Mouse (Mus musculus) right cerebral cortex, postnatal 14 days (tissue): ENCODE measurements at regions not wholly inside any gene's neighbourhood (a gene's known extent, or its start where the extent isn't known, plus 50 kb on each side); places are given as distances from the start of the nearest gene placed in this dataset.

Experiments
- DNase-seq: peaks from one replicate; pipeline ENCODE4 v3.0.0; 2022

DNA sequence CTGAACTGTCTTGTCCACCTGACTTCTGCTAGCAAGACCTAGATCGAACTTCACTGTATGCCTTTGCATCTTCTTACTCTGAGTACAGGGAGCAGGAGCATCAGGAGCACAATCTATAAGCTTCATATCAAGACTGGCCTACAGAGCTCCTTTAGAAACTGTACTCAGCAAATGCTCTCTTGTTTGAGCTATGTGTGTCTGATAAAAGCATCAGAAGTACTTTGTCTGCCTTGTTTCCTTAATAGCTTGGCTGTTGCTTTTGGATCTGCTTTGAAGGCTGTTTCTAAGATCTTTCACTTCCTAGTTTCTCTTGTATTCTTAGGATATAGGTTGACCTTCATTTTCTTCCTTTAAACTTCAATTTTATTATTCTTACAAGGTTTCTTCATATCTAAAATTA lies 175.3 kb upstream of the Cypt12 start:
- DNase-seq, result no peak

DNA sequence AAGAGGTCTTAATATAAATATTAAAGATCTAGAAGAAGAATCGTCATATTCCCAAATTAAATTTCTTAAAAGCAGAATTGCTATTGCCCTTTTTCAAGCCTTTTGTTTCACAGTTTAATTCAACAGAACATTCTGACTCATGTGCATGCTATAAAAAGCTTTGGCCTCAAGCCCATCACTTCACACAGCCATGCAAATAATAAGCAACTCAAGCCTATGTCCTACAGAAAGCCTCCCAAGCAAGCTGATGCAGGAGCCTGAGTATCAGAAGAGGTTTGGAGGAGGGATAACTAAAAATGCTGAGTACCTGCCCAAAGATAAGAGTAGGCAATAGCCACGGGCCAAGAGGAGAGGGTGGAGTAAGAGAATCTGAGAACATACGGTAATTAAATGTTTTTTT lies 169.1 kb upstream of the Cypt12 start:
- DNase-seq, result no peak

DNA sequence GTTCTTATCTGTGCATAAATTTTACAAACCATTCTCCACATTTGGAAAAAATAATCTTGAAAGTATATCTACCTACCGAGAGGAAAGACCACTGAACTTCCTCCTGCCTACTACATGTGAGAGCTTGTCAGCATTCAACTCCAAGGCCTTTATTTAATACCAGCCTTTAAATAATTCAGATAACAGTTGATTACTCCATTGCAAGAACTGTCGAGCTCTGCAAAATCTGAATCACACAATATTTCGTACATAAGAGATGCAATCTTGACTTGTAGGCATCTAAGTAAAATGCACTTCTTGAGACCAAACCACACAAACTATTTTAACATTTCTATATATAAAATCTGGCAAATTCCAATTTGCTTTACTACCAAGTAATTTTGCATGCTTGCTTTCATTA lies 164.1 kb upstream of the Cypt12 start:
- no peak for DNase-seq

DNA sequence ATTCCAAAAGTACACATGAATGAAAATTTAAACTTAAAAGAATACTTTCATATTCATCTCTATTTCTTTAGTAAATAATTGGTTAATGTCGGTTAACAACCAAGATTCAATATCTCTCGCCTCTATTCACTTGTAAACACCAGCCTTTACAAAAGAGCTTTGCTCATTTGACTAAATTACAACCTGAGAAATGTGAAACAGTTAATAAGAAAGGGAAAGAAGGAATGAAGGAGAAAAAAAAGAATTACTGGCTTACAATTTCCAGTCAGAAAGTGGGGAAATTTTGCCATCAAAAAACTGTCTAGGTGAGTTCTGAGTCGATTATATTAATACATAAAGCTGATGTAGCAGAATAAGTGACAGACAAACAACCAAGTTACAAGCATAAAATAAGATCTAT lies 163.6 kb upstream of the Cypt12 start:
- no peak for DNase-seq

DNA sequence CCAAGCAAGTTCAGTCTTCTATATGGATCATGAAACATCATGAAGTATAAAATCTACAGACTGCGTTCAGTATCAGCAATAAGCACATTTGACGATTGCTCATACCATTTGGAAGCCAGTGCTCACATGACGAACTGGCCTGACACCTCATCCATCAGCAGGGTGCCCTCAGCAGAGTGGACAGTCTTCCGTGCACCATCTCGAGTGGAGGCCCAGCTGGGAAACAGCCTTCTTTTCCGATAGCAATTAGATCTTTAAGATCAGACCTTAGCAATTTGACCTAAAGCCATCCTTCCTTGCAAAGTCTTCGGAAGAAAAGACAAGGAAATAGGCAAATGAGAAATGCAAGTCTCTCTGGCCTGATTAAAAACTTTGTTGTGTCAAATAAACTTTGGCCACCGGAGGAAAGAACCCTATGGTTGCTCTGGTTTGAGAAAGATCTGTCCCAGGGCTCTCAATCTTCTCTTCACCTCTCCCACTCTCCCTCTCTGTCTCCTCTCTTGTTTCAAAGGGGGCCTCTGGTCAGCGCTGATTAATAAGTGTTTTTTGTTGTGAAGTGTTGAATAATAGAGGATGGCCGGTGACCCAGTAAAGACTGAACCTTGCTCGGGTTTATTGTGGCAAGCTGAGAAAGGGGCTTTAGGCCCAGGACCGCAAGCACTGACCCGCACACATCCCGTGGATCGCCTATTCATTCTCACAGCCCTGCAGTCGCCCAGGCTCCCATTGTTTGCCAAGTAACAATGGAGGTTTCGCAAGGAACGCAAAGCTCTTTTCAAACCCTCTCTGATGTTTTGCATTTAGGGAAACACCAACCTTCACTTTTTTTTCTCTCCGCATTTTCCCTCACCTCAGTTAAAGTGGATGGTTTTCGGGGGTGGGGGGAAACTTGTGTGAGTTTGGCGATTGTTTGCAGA lies 162.8 kb upstream of the Cypt12 start:
- DNase-seq, result no peak

DNA sequence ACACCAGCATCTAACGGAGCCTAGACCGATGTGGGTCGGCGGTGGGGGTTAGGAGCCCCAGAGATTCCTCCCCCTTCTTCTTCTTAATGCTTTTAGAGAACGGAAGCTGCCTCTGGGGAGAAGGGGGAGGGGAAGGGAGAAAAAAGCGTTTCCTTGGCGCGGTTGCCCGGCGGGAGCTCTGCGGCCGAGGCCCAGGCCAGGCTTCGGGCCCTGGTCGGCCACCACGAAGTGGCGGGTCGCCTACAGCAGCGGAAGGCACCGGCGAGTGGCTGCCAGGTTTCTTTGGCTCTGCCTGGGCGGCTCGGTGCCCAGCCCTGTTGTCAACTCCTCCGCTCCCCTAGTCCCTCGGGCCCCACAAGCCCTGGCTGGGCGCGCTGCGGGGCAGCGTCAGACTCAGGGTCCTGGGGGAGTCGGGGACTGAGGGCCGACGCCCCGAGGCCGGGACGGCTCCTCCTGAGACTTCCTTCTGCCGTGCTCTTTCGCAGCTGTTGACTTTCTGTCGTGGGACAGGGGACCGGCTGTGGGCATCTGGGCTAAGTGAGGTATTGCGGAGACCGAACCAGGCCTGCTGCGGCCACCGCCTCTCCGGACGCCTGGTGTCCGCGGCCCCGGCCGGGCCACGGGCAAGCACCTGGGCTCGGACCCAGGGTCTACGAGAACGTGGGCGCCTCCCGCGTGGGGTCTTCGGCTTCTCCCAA lies 162.0 kb upstream of the Cypt12 start:
- peak; percentile 51 for DNase-seq

DNA sequence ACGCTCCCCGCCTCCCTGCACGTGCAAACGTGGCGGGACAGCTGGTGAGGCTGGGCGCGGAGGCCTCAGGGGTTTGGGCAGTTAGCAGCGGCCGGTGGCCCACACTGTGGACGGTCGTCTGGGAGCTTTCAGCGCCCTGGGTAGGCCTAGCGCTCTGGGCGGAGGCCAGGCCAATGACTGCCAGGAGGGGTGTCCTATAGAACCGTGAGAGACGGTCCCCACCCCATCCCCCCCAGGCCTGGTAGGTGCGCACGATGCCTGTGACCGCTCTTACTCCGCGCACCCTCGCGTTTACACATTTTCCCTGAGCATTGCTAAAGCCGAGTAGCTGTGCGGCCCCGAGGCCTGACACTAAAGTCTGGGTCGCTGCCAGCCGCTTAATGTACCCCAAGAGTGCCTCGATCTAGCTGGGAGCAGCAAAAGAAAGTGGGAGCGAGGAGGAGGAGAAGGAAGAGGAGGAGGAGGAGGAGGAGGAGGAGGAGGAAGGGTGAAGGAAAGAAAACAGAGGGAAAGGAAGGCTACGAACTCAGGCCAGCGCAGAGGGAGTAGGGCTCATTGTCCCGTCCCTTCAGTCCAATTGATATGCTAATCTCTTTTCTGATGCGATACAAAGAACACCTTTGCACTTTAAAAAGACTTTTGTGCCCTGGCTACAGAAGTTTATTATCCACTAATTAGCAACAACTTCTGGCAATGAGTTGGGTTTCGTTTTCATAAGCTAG lies 161.3 kb upstream of the Cypt12 start:
- DNase-seq, result peak; percentile 60

DNA sequence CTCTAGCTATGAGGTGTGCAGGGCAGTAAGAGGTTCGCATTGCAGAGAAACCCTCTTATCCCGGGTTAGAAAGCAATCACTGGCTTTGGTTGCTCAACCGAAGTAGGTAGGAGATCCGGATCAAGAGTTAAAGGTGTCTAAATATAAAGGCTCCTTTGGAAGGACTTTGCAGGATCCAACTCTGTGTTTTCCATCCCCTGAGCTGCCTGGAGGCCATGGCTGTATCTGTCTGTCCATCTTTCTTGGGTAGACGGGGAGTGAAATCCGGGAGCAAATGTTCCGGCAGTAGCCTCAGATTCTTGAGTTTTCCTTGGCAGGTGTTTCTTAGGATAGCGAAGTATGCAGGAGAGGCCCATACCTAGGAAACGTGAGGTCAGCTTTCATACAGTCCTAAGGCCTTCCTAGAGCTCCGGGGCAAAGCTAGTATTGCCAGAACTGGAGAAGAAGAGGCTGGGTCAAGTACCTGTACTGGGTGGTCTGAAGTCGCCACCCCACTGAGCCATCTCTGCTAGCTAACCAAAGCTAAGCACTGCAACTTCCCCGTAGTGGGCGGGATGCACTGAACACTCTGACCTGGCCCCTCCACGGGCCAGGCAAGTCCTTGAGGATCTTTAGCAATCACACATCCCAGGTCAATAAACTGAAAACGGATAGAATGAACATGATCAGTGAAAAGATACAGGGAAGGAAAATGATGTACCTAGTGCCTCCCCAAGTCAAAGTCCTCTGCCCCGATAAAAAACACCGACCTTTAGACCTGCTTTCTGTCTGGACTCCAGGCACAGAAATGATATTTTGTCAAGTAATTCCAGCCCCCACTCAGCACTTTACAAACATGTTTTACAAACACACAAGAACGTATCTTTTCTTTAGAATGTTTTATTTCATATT lies 160.5 kb upstream of the Cypt12 start:
- DNase-seq, result no peak

DNA sequence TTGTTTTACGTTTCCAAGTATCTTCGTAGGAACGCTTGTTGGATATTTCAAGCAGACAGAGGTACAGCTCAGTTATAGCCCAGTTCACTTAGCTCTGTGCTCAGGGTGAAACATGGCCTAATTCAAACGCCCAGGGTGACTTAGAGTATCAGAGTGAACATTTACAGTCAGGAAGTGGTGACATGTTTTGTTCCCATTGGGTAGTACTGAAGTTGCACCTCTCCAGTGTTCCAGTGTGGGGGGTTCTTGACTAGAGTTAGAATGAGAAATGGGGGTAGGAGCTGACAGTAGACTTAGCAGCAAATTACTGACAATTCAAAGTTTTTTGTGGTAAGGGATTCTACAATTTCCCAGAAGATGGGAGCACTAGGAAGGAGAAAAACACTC lies 159.9 kb upstream of the Cypt12 start:
- DNase-seq, result no peak

DNA sequence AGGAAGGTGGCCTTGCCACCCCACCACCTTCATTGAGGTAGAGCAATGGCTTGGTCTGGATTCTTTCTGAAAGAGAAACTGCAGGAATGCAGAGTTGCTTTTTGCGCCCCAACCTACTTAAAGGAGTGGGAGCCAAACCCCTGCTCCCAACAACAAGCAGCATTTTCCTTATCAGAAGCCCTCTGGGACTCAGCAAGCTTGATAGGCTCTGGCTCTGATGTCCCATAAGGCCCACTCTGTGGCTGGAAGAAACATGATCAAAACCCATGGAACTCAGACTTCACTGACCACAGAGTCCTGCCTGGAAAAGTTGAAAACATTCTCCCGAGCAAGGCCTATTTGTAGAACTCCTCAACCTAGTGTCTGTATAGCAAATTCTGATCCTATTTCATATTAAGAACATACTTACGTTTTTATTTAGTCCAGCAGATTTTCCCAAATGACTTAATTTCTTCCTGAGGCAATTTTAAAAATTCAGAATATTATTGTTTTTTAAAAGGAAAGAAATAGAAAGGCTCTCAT lies 159.4 kb upstream of the Cypt12 start:
- DNase-seq, result no peak

DNA sequence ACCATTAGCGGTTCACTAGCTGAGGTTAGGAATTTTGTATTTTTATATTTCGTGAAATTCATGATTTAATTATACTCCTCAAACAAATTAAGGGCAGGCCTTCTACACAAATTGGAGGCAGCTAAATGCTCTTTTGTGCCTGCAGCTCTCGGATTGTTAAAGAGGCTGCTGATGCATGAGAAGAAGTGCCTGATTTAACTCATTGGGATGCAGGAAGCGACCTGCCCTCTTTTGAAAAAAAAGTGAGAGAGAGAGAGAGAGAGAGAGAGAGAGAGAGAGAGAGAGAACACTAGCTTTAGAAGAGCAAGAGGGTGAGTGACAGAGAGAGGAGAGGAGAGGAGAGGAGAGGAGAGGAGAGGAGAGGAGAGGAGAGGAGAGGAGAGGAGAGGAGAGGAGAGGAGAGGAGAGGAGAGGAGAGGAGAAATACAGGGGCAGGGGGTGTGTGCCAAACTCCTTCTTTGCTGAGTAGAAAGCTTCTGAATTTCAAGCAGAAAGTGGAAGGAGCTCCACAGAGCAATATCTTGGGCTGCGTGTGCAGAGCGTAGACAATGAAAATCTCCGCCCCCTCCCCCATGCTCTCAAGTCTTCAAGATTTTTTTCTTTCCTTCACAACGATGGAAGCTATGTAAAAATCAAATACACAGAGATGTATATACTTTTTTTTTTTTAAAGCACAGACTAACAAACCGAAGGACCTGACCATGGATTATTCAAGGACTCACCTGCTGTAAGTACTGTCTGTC lies 158.6 kb upstream of the Cypt12 start:
- DNase-seq, result peak; percentile 52

DNA sequence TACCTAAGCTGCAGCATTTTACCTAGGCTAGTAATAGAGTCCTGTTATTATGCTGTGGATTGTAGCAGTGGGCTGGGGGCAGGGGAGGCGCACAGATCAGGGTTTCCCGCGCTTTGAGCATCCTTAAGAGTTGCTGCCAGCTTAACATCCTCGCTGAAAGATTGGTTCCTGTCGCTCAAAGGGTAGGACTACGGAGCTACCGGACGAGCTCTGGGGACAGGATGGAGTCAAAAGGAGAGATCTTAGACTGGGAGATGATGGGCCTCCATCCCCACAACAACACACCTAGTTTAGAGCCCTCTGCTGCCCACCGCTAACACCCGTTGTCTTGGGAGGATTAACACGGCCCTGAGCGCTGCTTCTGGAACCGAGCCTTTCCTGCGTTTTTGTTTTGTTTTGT lies 157.9 kb upstream of the Cypt12 start:
- no peak for DNase-seq

DNA sequence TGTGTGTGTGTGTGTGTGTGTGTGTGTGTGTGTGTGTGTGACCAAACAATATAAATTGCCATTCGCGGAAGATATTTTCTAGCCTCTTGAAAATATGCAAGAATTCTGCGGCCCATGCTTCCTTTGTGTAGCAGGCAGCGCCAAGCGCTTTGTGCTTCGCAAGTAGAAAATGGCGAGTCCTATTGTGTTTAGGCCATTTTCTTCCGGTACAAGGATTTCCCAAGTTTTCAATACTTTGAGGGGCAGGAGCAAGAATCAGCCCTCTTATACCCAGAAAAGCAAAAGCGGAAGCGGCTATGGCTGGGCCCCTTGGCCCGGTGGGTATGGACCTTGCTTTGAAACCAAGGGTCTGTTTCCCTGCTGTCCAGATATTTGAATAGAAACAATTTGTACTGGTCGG lies 157.4 kb upstream of the Cypt12 start:
- no peak for DNase-seq

DNA sequence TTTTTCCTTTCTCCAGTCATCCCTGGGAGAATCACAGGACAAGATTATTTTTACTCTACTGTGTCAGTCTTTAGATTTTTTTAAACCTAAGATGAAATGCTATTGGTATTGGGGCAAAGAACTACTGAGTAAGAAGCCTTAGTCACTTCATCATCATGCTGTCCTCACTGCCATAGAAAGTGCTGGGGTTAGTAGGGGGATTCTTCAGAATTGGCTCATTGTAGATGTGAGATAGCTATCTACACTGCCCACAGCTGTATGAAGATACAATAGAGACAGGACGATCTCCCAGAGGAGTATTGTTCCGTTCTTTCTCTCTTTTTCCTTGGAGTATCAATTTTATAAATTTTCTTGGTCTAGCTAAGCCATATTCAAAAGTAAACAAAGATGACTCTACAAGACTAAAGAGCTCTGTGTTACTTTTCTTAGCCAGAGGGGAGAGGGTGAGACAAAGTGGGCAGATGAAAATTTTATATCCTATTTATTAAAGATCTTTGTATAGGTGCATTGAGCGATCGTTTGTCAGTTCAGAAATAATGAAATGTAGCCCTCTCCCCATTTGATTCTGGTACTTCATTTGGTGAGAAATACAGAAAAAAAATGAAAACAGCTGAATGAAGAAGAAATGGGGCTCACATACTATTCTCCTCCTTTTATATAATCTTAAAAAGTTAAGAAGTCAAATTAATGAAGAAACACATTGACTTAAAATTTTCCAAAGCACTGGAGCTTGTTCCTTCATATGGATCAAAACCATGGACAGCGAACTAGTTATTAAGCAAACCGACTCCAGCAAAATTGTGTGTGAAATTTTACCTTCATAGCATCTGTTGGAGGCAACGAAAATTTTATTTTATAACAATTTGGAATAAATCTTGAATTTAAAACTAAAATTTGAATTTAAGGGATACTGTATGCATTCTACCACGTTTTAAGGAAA lies 156.6 kb upstream of the Cypt12 start:
- no peak for DNase-seq

DNA sequence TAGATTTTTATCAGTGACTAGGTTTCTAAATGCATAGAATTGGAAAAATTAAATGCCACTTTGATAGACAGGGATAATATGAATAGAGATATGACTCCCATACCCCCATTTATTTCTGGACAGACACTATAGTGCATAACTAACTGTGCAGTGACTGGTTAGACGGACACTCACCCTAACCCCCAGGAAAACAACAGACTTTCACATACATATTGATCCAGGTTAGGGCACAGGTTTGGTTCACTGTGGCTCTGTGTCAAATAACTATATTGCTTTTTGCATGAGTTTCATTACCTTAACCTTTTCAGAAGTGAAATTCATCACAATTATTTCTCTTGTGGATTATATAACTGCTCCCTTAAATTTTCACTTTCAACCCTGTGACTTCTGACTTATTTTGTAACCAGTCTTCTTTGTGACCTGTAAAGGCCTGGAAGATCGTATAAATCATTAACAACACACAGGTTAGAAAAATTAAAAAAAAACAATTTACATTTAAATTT lies 155.6 kb upstream of the Cypt12 start:
- DNase-seq, result no peak

DNA sequence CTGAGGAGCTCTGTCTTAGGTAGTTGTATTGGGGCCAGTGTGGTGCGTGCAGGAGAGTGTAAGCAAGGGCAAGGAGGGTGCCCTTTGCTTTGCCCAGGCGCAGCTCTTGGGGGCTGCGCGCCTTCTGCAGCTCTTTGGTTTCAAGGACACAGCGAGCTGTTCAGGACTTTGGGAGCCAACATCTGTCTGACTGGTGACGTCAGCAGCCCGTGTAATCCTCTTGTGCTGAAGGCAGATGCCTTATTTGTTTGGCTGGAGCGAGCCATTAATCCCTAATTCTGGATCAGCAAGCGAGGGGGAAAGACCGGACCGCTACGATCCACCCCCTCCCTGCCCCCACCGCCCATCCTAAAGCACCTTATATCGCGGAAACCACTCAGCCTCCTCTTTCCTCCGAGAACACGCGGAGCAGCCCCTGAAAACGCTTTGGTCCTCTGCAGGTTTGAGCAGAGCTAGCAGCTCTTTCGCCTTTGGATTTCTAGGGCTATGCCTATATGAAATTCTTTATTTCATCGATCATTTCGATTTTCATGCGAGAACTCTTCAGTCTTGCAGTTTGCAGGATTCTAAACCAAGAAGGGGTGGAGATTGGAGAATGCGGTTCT lies 154.5 kb upstream of the Cypt12 start:
- peak; percentile 61 for DNase-seq

DNA sequence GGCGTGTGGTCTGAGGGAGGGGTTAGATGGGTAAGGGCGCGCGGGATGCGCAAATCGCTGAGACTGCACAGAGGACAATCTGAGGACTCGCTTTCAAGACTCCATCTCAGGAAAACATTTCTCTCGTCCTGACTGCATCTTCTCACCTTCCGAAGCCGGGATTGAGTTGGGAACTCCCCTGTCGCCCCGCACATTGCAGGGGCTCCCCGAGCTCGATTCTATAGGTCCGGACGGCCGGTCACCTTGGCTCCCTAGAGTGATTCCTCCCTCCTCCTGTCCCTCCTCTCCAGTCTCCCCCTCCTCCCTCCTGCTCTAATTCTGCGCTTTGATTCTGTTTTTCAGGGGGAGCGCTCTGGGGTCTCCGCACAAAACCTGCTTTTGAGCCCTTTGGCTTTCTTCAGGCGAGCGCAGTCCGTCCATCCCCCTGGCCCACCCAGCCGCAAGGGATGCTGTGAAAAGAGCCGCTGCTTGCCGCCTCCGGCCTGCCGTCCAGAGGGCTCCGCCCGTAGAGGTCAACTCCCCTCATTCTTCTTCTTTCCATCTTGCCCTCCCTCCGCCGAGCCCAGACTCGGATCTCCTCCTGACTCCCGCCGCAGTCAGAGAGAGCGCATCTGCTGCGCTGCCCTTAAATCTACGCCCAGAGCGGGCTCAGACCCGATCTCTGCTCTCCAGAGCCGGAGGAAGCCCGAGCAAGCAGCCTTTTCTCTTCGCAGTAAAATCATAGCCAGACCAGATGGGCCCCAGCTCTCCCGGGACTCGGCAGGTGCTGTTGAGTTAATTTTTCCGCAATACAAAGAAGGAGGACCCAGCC lies 153.8 kb upstream of the Cypt12 start:
- DNase-seq, result peak; percentile 65

DNA sequence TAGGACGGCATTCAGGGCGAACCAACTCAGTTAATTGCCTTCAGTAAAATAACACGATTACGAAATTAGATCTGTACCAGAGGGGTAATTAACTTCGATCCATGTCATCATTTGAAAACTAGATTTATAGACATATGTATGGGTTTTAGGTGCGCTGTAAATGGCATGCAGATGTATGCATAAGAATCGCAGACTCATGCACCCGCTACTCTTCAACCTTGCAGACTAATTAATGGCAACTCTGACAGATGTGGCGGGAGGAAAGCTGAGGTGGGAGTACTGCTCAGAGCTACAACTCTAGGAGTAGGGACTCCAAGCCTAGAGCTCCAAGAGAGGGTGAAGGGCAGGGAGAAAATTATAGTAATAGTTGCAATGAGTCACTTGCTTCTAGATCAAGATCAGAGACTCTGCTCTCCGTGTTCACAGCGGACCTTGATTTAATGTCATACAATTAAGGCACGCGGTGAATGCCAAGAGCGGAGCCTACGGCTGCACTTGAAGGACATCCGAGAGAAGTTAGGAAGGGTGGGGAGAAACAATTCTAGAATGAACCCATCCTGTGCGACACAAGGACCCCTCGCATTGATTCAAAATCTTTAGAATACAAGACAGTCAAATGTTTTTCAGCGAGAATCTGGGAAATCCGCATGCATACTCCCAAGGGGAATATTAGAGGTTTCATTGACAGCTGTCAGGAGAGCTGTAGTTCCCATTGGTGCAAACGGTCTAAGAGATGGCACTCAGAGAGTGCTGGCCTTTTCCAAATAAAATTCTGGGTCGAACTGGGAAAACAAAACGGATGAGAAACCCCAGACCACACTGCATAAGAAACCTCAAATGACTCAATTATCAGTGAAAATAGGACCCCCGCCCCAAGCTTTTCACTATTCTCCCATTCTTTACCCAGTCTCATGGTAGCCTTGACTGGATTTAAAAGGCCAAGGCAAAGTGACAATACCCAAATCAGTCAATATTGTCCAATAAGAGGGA lies 152.6 kb upstream of the Cypt12 start:
- no peak for DNase-seq
